Mouse (Mus musculus) left cerebral cortex, adult 6 months (tissue): ENCODE measurements around the gene Fgd4. TPM values are rescaled to one million over a fixed set of nuclear protein-coding genes. Genes with fewer than 3 reads are reported as not detected.

Source experiments
- long read RNA-seq, 2 experiments: library from polyadenylated mRNA; unstranded; transcript quantifications; one replicate each; pipeline ENCODE4 v2.0.0; 2019 to 2020
- polyA plus RNA-seq: library from polyadenylated mRNA; unstranded; fragments of <200 nt; fragmentation: Nextera tagmentation; gene quantifications from 2 replicates; pipeline ENCODE4 v1.2.3, GENCODE M21; 2021

The Fgd4 gene
- 3.2 and 3.8 TPM in 2 replicates for polyA plus RNA-seq
- long read RNA-seq, experiment 1, full-length matches to known transcripts: 9 of 24 reads
- long read RNA-seq, experiment 1, partial matches to known transcripts: 2 of 24 reads
- long read RNA-seq, experiment 1, other reads (novel, unspliced or antisense): 13 of 24 reads
- long read RNA-seq, experiment 2, full-length matches to known transcripts: 1 of 6 reads
- long read RNA-seq, experiment 2, partial matches to known transcripts: 1 of 6 reads
- long read RNA-seq, experiment 2, other reads (novel, unspliced or antisense): 4 of 6 reads

DNA sequence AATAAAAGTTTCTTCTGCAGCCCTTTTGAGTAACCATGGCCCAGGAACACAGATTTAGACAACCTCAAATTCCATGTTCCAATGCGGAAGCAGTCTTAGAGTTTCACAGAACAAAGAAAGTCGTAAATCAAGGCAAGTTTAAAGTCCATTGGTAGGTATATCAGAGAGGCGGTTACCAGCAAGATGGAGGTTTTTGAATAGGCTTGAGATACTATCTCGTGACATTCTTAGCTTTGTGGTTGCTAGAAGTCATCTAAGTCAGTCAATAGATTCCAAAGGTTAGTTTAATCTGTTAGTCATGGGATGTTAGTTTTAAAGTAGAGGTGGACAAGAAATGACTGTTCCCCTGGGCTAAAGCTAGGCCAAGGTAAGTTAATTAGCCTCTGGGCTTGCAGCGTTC is at the start of gene Fgd4:
TSS of gene Fgd4 (minus strand) at position 89 of the 400 bp plus-strand sequence.

Other genes starting within 250 kb of the Fgd4 start
- 117 and 126 TPM in 2 replicates for gene Dnm1l, start 241.6 kb downstream of the Fgd4 start, polyA plus RNA-seq
- gene Olfr19, start 75.9 kb upstream of the Fgd4 start, polyA plus RNA-seq: not detected in 2 replicates
- 6.6 and 8.1 TPM in 2 replicates for gene Spag6l, start 228.9 kb upstream of the Fgd4 start, polyA plus RNA-seq